Mouse (Mus musculus) olfactory bulb, adult 2 months (tissue): ENCODE results near the gene Nrxn3.

Source experiments
- CTCF ChIP-seq: fragments of 200-500 bp; IDR thresholded peaks from 2 replicates; pipeline ENCODE4 v1.5.1; 2012; ENCODE audit warnings: low read depth, mild to moderate bottlenecking, low read length, moderate library complexity; ENCODE audit not compliant: insufficient read depth
- POLR2A ChIP-seq: fragments of 200-500 bp; IDR thresholded peaks from 2 replicates; pipeline ENCODE4 v1.6.1; 2012; ENCODE audit warnings: mild to moderate bottlenecking, low read depth, low read length, moderate library complexity; ENCODE audit not compliant: insufficient read depth

DNA sequence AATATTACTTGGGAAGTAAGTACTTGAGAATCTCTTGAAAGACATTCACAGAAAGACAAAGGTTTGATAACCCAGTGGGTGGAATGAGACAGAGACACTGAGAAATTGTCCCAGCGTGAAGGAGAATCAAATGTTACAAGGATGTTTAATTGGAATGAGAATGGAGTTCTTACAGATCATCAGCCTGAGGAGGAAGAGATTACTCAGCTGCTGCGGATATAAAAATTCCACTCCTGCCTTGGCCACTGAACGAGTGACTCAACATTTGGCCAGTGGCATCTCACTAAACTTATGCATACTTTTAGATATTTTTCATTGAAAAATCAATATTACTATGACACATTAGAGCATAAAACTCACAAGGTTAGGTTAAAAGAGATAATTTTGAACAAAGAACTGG, 1166.0 kb downstream of the Nrxn3 start:
- no peak for TF ChIP-seq CTCF
- TF ChIP-seq POLR2A: no peak
